Mouse (Mus musculus) ES-E14 (cell line): ENCODE measurements around the gene Os9. TPM values are rescaled to one million over a fixed set of nuclear protein-coding genes. Genes with fewer than 3 reads are reported as not detected.

Experiments used
- DNase-seq: peaks from one replicate; pipeline ENCODE4 v3.0.0-alpha.2; 2013; ENCODE audit warnings: low read depth, low spot score
- H3K27ac ChIP-seq: 2 replicates; pipeline ENCODE4 v1.5.1; 2012; ENCODE audit warnings: low read depth, mild to moderate bottlenecking, low read length, moderate library complexity, mixed read lengths; ENCODE audit not compliant: poor library complexity, insufficient read depth, severe bottlenecking
- H3K36me3 ChIP-seq: 2 replicates; pipeline ENCODE4 v1.6.1; 2012; ENCODE audit warnings: mild to moderate bottlenecking, low read length, moderate library complexity, mixed read lengths; ENCODE audit not compliant: control insufficient read depth, poor library complexity, insufficient read depth, severe bottlenecking
- H3K4me1 ChIP-seq, 2 experiments: fragments of 150-350 bp in 1 of 2; sonication (generic) in 1 of 2; 2 replicates each; pipeline ENCODE4 v1.6.1; 2012; ENCODE audit warnings: low read length in 2 of 2, mild to moderate bottlenecking in 1 of 2, mixed read lengths in 1 of 2; ENCODE audit not compliant: control insufficient read depth in 2 of 2, insufficient read depth in 2 of 2, poor library complexity in 1 of 2
- H3K4me3 ChIP-seq, 2 experiments: fragments of 150-350 bp in 1 of 2; sonication (generic) in 1 of 2; 2 replicates each; pipeline ENCODE4 v1.5.1; 2012; ENCODE audit warnings: low read length in 2 of 2, low read depth in 1 of 2, mild to moderate bottlenecking in 1 of 2, mixed read lengths in 1 of 2; ENCODE audit not compliant: insufficient read depth in 1 of 2, poor library complexity in 1 of 2, severe bottlenecking in 1 of 2
- H3K9ac ChIP-seq: 2 replicates; pipeline ENCODE4 v1.6.1; 2012; ENCODE audit warnings: low read depth, mild to moderate bottlenecking, low read length, mixed read lengths; ENCODE audit not compliant: poor library complexity, insufficient read depth, severe bottlenecking
- H3K9me3 ChIP-seq: fragments of 150-350 bp; sonication (generic); 2 replicates; pipeline ENCODE4 v1.6.1; 2012; ENCODE audit warnings: low read depth, mild to moderate bottlenecking, low read length; ENCODE audit not compliant: control insufficient read depth, insufficient read depth
- CHD2 ChIP-seq: IDR thresholded peaks from 2 replicates; pipeline ENCODE4 v1.6.1; 2014; ENCODE audit warnings: mild to moderate bottlenecking, low read depth, low read length, inconsistent platforms
- HCFC1 ChIP-seq: IDR thresholded peaks from 2 replicates; pipeline ENCODE4 v1.6.1; 2012; ENCODE audit warnings: low read length, inconsistent platforms, borderline replicate concordance; ENCODE audit not compliant: insufficient read depth
- MAFK ChIP-seq: IDR thresholded peaks from 2 replicates; pipeline ENCODE4 v1.6.1; 2014; ENCODE audit warnings: mild to moderate bottlenecking, low read depth, low read length, inconsistent platforms; ENCODE audit not compliant: insufficient read depth
- ZC3H11A ChIP-seq: IDR thresholded peaks from 2 replicates; pipeline ENCODE4 v1.6.1; 2012; ENCODE audit warnings: low read depth, mild to moderate bottlenecking, inconsistent platforms, low read length, borderline replicate concordance
- ZNF384 ChIP-seq: IDR thresholded peaks from 2 replicates; pipeline ENCODE4 v1.6.1; 2012; ENCODE audit warnings: low read depth, low read length, inconsistent platforms
- in situ Hi-C, 2 experiments: fragments of 600-800 bp; cut with MboI; formaldehyde crosslinking; loops; one replicate each; pipeline ENCODE4 v1.15.1; 2025; ENCODE audit warnings: low sequenced_read_pairs in 2 of 2, inconsistent platforms in 1 of 2; ENCODE audit not compliant: unreplicated experiment in 2 of 2
- total RNA-seq: library from RNA; depleted of rRNA; stranded (reverse); fragments of 300-350 nt; gene quantifications from 2 replicates; pipeline ENCODE4 v1.2.3, GENCODE M21; 2012

Os9 gene
- total RNA-seq, 1 experiment: 29.4 TPM

DNA sequence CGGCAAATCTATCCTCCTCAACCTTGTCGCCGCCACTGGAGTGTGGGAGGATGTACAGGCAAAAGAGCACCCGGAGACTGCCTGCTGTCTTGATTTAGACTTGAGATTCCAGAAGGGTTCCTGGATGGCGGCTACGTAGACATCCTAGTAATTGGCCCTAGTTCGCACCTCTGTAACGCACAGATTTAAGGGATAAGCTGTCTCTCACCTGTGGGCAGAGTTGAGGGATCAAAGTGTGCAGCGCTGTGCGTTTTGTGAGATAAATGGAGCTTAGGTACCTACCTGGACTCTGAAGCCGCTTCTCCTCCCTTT is 45.4 kb upstream of the Os9 start:
- in situ Hi-C loops: no loop called here
- Histone ChIP-seq H3K4me1 (peaks cover 4 to 10% of the 10 kb centered on the region in 2 experiments; a peak in 2 of 4 replicates), H3K27ac (no peak overlapping the region), H3K9me3 (no peaks in the 10 kb centered on the region), H3K36me3 (no peaks in the 10 kb centered on the region), H3K9ac (peak overlapping the region; percentile 77; the same call in 1 of the 2 replicates), H3K4me3 (peak overlapping the region; percentile 74)
- DNase-seq: no peak
- TF ChIP-seq HCFC1 (no peak), ZNF384 (no peak), MAFK (no peak), CHD2 (no peak), ZC3H11A (no peak)

GRCm38 (mm10) chr10:127165654-127166403 is 44.9 kb upstream of the Os9 start:
- in situ Hi-C loops: no loop called here
- H3K9ac ChIP-seq: peak overlapping the region; percentile 77
- TF ChIP-seq CHD2 (no peak), ZC3H11A (no peak), HCFC1 (no peak), ZNF384 (no peak), MAFK (no peak)
- no peaks in the 10 kb centered on the region for H3K36me3 ChIP-seq
- no peak for DNase-seq
- no peak overlapping the region for H3K27ac ChIP-seq
- H3K4me3 ChIP-seq: peak overlapping the region; percentile 74
- no peaks in the 10 kb centered on the region for H3K9me3 ChIP-seq
- peaks cover 2 to 8% of the 10 kb centered on the region in 2 experiments; a peak in 2 of 4 replicates for H3K4me1 ChIP-seq

- H3K27ac ChIP-seq: no peak overlapping the region
- peaks cover 2 to 6% of the 10 kb centered on the region in 2 experiments; a peak in 2 of 4 replicates for H3K4me1 ChIP-seq
- peak overlapping the region; percentile 74 for H3K4me3 ChIP-seq
- no peak for DNase-seq
- H3K9me3 ChIP-seq: no peaks in the 10 kb centered on the region
- in situ Hi-C loops: no loop called here
- peak overlapping the region; percentile 77 for H3K9ac ChIP-seq
- H3K36me3 ChIP-seq: no peaks in the 10 kb centered on the region
- TF ChIP-seq HCFC1 (0 out of 2 replicates have a peak, but pooled peaks have one; percentile 14), ZNF384 (no peak)
These were observed 44.4 kb upstream of the Os9 start for GRCm38 (mm10) chr10:127165354-127165653.

- Histone ChIP-seq H3K36me3 (no peaks in the 10 kb centered on the region), H3K4me1 (peaks cover 2 to 6% of the 10 kb centered on the region in 2 experiments; a peak in 2 of 4 replicates), H3K9me3 (no peaks in the 10 kb centered on the region), H3K9ac (peak within 1 kb of the TSS; percentile 77), H3K4me3 (peak within 1 kb of the TSS; percentile 74), H3K27ac (no peak within 1 kb of the TSS)
- TF ChIP-seq HCFC1 (0 out of 2 replicates have a peak, but pooled peaks have one; percentile 47), ZC3H11A (peak; percentile 48; the same call in 1 of the 2 replicates), ZNF384 (no peak)
- in situ Hi-C loops: no loop called here
- peak; percentile 69 for DNase-seq
These were observed 43.9 kb upstream of the Os9 start, which contains the start of gene B4galnt1 for GRCm38 (mm10) chr10:127164631-127165353. B4galnt1 (plus strand) TSS chr10:127165225.
